Mouse (Mus musculus) right cerebral cortex, adult 18-20 months (tissue): Measurements from ENCODE around the gene Pclo.
"Not testable (repeated sequence)": the region's sequence is repeated elsewhere in the genome, so short reads cannot be mapped to it uniquely, and the experiment has no call there.

Experiments used
- DNase-seq: peaks from one replicate; pipeline ENCODE4 v3.0.0; 2022; ENCODE audit warnings: mixed read lengths

The Pclo gene

GRCm38 (mm10) chr5:14696745-14697144 lies 182.0 kb downstream of the Pclo start:
- DNase-seq, result no peak

GRCm38 (mm10) chr5:14700900-14701299 lies 186.2 kb downstream of the Pclo start:
- DNase-seq, result no peak

- DNase-seq, result no peak
These were observed 190.7 kb downstream of the Pclo start for GRCm38 (mm10) chr5:14705423-14705822.

DNA sequence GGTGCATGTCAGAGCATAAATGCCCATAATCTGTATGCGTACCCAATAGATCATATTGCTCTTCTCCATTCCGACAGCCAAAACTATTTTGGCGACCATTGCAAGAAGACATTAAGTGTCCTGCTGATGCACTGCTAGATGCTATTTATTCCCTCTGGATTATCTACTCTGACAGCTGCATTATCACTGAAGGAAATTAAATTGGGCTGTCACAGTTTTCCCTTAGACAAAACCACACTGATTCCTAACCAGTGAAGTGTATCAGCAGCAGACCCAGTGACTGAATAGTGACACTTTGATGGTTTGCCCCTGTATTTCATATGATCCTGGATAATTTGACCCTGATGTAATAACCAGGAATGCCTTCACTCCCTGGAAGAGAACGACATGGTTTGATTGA lies 192.6 kb downstream of the Pclo start:
- no peak for DNase-seq

GRCm38 (mm10) chr5:14723576-14723975 lies 208.9 kb downstream of the Pclo start:
- DNase-seq, result no peak

- DNase-seq, result no peak
These were observed 214.0 kb downstream of the Pclo start for GRCm38 (mm10) chr5:14728676-14729253.

- DNase-seq, result no peak
These were observed 236.2 kb downstream of the Pclo start for GRCm38 (mm10) chr5:14750882-14751281.

GRCm38 (mm10) chr5:14766686-14767085 lies 252.0 kb downstream of the Pclo start:
- no peak for DNase-seq

GRCm38 (mm10) chr5:14782362-14783082 lies 267.8 kb downstream of the Pclo start:
- DNase-seq, result no peak

GRCm38 (mm10) chr5:14793891-14794290 lies 279.2 kb downstream of the Pclo start:
- no peak for DNase-seq

DNA sequence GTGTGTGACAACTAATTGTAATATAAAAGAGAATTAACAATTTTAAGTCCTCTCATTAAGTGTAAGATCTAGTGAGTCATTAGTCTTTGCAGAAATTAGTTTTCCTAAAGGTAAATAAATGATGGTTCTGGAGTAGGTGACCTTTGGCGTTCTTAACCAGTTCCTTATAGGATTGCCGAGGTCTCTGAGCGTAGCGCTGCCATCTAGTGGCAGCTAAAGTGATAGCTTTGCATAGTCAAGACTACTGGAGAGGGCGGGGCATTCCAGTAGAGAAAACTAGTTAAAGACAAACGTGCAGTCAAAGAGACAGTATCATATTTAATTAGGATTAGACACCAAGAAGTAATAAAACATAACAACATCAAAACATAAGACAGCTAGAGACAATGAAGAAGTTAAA lies 292.4 kb downstream of the Pclo start:
- peak; percentile 43 for DNase-seq

GRCm38 (mm10) chr5:14833165-14833860 lies 318.6 kb downstream of the Pclo start:
- peak; percentile 35 for DNase-seq

- peak; percentile 29 for DNase-seq
These were observed 319.7 kb downstream of the Pclo start for GRCm38 (mm10) chr5:14834155-14834991.

- DNase-seq, result no peak
These were observed 338.9 kb downstream of the Pclo start for GRCm38 (mm10) chr5:14853650-14854049.

DNA sequence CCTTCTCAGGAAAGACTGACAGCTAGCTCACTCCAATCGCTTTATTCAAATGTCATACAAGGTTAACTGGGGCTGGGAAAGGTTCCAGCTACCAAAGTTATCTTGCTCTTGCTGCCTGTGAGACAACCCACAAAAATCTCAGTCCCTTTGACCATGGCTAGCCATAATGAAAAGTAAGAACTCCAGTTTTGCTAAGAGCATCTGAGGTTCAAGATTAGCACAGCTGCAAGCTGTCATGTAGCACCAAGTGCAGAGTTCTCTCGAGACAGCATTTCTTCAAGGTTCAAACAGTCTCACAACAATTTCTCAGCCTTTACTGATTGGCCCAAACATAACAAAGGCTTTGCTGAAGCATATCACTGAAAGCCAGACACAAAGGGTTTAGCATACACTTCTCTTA lies 370.6 kb downstream of the Pclo start:
- not testable (repeated sequence) for DNase-seq

DNA sequence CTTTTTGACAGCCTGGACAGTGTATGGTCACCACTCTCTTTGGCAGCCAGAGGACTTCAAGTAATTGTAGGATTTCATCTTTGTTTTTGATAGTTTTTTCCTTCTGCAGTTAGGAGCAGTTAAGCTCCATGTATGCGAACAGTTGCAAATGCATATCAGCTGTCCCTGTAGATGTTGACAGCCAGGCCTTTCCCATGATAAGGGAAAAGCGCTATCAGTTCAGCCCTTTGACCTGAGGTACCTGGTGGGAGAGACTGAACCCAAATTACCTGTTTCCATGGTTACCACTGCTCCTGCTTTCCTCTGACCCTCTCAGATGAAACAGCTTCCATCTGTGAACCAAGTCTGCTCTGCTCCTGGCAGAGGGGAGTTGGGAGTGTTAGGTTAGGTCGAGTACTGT lies 377.5 kb downstream of the Pclo start:
- no peak for DNase-seq

GRCm38 (mm10) chr5:14903539-14903938 lies 388.8 kb downstream of the Pclo start:
- DNase-seq, result not testable (repeated sequence)
